Mouse (Mus musculus): ENCODE data around the gene Pde4b. TPM values are rescaled to one million over a fixed set of nuclear protein-coding genes. Genes with fewer than 3 reads are reported as not detected.

Pde4b gene
- polyA plus RNA-seq, 1 experiment from 2014 or later: 6.2 TPM

DNA sequence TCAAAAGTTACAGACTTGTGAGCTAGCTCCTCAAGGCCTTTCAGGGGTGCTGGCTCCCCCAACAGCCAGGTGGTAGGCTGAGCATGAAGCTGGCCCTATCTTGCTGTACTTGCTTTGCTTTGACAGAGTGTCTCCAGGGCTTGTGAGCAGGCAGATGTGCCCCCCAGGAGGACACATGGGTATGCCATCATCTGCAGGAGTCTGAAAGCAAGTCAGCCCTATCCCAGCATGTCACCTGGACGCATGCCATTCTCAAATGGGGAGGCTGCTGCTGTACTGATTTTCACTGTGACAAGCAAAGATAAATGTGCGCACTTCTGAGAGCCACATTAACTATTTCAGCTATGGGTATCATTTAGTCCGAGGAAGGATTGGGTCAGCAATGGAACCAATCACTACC lies 507.2 kb downstream of the Pde4b start:
- Histone ChIP-seq H3K4me3 (no peak overlapping the region), H3K9me3 (replicated peaks) (no peaks in the 10 kb centered on the region), H3K4me1 (peaks cover 5% of the 10 kb centered on the region), H3K27ac (no peak overlapping the region), H3K36me3 (no peaks in the 10 kb centered on the region), H3K27me3 (ENCODE audit: low read depth, poor library complexity, severe bottlenecking) (no peaks in the 10 kb centered on the region)
- no peak for DNase-seq (ENCODE audit: low spot score)
- 88% methylated on average over 3 of the region's 3 CpGs for WGBS

DNA sequence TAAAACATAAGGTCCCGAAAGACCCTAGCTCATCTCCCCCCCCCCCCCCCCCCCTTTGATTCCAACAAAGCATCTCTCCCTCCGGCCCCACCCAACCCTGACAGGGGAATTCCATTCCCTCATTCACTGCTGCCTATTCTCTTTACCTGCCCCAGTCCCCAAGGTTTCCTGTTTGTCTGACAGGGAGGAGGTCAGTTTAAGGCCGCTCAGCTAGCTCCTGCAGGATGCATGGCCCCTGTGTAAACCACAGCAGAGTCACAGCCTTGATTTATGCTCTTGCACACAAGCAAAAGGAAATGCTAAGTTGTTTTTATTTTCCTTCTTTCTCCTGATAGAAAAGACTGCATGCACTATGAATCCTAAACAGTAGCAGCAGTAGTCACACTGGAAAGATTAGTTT lies 516.6 kb downstream of the Pde4b start:
- WGBS: 54% methylated on average over 3 of the region's 3 CpGs
- Histone ChIP-seq H3K9me3 (replicated peaks) (no peaks in the 10 kb centered on the region), H3K4me3 (no peak overlapping the region), H3K4me1 (0 out of 2 replicates have a peak, but pooled peaks cover 3% of the 10 kb centered on the region), H3K27me3 (ENCODE audit: low read depth, poor library complexity, severe bottlenecking) (no peaks in the 10 kb centered on the region), H3K36me3 (peaks cover 5% of the 10 kb centered on the region; the same call in 1 of the 2 replicates), H3K27ac (no peak overlapping the region)
- DNase-seq (ENCODE audit: low spot score): no peak

DNA sequence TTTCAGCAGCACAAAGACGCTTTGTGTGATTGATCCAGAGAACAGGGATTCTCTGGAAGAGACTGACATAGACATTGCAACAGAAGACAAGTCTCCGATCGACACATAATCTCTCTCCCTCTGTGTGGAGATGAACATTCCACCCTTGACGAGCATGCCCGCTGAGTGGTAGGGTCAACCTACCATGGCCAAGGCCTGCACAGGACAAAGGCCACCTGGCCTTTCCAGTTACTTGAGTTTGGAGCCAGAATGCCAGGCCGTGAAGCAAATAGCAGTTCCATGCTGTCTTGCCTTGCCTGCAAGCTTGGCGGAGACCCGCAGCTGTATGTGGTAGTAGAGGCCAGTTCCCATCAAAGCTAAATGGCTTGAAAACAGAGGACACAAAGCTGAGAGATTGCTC lies 517.9 kb downstream of the Pde4b start:
- Histone ChIP-seq H3K4me1 (0 out of 2 replicates have a peak, but pooled peaks cover 3% of the 10 kb centered on the region), H3K4me3 (no peak overlapping the region), H3K27ac (no peak overlapping the region), H3K9me3 (replicated peaks) (no peaks in the 10 kb centered on the region), H3K27me3 (ENCODE audit: low read depth, poor library complexity, severe bottlenecking) (no peaks in the 10 kb centered on the region), H3K36me3 (peaks cover 5% of the 10 kb centered on the region; the same call in 1 of the 2 replicates)
- 95% methylated on average over 8 of the region's 8 CpGs for WGBS
- no peak for DNase-seq (ENCODE audit: low spot score)

DNA sequence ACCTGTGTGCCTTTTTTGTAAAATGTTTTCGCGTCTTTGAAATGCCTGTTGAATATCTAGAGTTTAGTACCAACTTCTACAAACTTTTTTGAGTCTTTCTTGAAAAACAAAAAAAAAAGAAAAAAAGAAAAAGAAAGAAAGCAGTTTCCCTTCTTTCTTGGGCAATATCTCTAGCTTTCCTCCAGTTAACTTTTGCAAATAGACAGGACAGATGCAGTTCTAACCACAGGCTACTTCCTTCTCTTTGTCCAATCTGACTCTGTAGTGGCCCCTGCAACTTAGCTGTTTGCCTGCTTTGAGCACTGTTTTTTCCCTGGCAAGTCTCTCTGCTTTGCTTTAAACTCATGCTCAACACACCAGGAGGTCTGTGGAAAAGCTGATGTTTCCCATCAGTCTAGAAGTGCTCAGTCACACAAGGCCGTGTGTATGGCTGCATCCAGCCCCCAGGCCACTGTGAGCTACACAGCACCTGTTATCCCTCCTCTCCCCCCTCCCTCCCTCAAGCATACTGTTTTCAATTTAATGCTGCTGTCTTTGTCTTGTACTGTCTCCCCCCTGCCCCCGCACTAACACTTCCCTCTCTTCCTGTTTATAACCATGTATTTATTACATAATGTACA lies 518.5 kb downstream of the Pde4b start:
- 87% methylated on average over 4 of the region's 4 CpGs for WGBS
- 0 out of 2 replicates have a peak, but pooled peaks cover 3% of the 10 kb centered on the region for H3K4me1 ChIP-seq
- DNase-seq (ENCODE audit: low spot score): no peak

DNA sequence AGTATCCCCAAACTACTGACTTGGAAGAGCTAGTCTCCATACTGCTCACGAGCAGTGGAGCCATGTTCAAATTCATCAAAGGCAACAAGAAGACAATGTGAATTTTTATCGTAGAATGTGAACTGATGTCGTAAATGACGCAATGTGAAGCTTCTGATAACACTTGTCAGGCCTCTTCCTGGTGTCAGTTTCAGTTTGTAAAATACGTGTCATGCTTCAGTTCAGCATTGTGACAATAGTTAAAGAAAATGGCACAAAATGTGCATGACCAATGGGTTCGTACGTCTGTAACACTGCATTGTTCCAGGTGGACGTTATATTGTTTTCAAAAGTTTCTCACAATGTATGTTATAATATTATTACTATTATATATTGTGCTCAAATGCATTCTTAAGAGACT lies 519.5 kb downstream of the Pde4b start:
- Histone ChIP-seq H3K27ac (no peak overlapping the region), H3K4me1 (0 out of 2 replicates have a peak, but pooled peaks cover 3% of the 10 kb centered on the region), H3K4me3 (no peak overlapping the region), H3K27me3 (ENCODE audit: low read depth, poor library complexity, severe bottlenecking) (no peaks in the 10 kb centered on the region), H3K9me3 (replicated peaks) (no peaks in the 10 kb centered on the region), H3K36me3 (peaks cover 5% of the 10 kb centered on the region; the same call in 1 of the 2 replicates)
- WGBS: 89% methylated on average over 8 of the region's 8 CpGs
- DNase-seq (ENCODE audit: low spot score): no peak

More for the DNA sequence above, 518.5 kb downstream of the Pde4b start:
- Histone ChIP-seq H3K9me3 (replicated peaks) (no peaks in the 10 kb centered on the region), H3K4me3 (no peak overlapping the region), H3K36me3 (peaks cover 5% of the 10 kb centered on the region; the same call in 1 of the 2 replicates), H3K27ac (no peak overlapping the region), H3K27me3 (ENCODE audit: low read depth, poor library complexity, severe bottlenecking) (no peaks in the 10 kb centered on the region)

DNA sequence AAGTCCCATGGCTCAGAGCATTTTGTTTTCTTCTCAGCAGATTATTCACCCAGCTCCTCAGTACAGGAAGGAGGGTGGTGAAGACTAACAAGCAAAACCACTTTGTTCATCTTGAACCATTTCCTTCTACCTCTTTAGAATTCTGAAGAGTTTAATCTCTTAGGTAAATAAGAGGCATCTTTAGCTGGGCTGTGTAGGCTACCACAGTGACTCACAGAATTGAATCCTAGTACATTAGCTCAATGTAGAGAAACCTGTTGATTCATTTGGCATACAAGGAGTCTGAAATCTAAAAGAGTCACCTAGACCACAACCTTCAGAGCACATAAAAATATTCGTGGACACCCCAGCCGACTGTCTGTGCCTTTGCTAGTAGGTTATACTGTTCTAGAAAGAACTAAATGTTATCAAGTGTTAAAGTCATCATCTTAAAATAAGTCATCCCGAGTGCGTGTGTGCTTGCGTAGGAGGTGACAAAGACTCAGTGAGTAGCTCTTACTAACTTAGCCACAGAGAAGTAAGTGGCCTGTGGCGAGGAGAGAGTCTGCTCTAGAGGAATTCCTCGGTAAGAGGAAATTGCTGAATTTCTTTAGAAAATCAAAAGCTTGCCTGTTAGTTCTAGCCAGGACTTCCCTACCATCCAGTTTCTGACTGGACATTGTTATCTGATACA lies 520.5 kb downstream of the Pde4b start:
- DNase-seq (ENCODE audit: low spot score): no peak
- H3K4me1 ChIP-seq: 0 out of 2 replicates have a peak, but pooled peaks cover 3% of the 10 kb centered on the region
- peaks cover 5% of the 10 kb centered on the region; the same call in 1 of the 2 replicates for H3K36me3 ChIP-seq
- H3K4me3 ChIP-seq: no peak overlapping the region
- no peaks in the 10 kb centered on the region for H3K27me3 ChIP-seq (ENCODE audit: low read depth, poor library complexity, severe bottlenecking)
- no peak overlapping the region for H3K27ac ChIP-seq
- no peaks in the 10 kb centered on the region for H3K9me3 ChIP-seq (replicated peaks)
- 93% methylated on average over 7 of the region's 7 CpGs for WGBS

DNA sequence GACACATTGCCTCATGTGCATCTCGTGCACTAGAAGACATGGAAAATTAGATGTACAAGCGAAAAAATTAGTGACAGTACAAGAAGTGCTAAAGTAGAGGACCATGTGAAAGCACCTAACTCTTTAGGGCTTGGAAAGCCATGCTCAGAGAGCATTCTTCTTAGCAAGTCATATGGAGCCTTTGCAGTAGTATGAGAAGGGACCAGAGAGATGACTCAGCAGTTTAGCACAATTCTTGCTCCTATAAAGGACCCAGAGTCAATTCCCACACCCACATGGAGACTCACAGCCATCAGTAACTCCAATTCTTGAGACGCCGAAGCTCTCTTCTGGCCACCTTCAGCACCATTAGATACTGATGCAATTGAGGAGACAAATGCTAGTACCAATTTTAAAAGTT lies 525.3 kb downstream of the Pde4b start:
- no peaks in the 10 kb centered on the region for H3K36me3 ChIP-seq
- H3K27me3 ChIP-seq (ENCODE audit: low read depth, poor library complexity, severe bottlenecking): no peaks in the 10 kb centered on the region
- H3K27ac ChIP-seq: no peak overlapping the region
- no peak overlapping the region for H3K4me3 ChIP-seq
- WGBS: 90% methylated on average over 4 of the region's 4 CpGs
- DNase-seq (ENCODE audit: low spot score): no peak
- H3K9me3 ChIP-seq (replicated peaks): no peaks in the 10 kb centered on the region
- H3K4me1 ChIP-seq: no peaks in the 10 kb centered on the region

DNA sequence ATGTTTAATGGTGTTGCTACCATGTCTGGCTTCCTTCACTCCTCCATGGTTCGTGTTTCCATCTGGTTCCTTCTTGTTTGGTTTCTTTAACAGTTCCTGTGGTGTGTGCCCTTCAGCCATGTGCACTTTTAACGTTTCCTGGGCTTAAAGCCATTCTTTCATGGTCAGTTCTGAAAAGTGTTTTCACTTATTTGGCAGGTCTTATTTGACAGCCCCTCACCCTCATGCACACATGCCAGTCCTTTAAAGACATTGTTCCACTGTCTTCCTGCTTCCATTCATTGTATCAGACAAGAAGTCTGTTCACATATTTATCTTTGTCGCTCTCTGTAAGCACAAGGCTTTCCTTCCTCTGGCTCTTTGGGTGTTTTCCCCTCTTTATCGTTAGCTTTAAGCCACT lies 530.4 kb downstream of the Pde4b start:
- DNase-seq (ENCODE audit: low spot score): no peak
- no peak overlapping the region for H3K27ac ChIP-seq
- no peaks in the 10 kb centered on the region for H3K9me3 ChIP-seq (replicated peaks)
- no peak overlapping the region for H3K4me3 ChIP-seq
- 75% methylated on average over 4 of the region's 4 CpGs for WGBS
- no peaks in the 10 kb centered on the region for H3K36me3 ChIP-seq
- no peaks in the 10 kb centered on the region for H3K4me1 ChIP-seq
- no peaks in the 10 kb centered on the region for H3K27me3 ChIP-seq (ENCODE audit: low read depth, poor library complexity, severe bottlenecking)

DNA sequence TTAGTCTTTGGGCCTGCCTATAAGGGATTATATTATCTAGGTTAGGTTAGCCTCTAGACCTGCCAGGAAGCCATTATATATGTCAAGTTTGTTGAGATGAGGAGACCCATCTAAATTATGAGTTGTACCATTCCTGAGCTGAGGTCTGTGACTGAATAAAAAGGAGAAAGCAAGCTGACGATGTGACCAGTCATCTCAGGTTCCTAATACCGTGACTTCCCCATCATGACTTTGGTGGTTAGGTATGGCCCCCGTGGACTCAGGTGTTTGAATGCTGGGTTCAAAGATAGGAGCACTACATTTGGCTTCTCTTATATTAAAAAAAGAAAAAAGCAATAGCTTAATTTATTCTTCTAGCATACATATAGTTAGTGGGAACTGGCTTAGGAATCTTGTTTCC lies 531.3 kb downstream of the Pde4b start:
- WGBS: 92% methylated on average over 3 of the region's 3 CpGs
- H3K27ac ChIP-seq: no peak overlapping the region
- H3K36me3 ChIP-seq: no peaks in the 10 kb centered on the region
- no peak overlapping the region for H3K4me3 ChIP-seq
- H3K27me3 ChIP-seq (ENCODE audit: low read depth, poor library complexity, severe bottlenecking): no peaks in the 10 kb centered on the region
- peaks cover 3% of the 10 kb centered on the region; the same call in 1 of the 2 replicates for H3K4me1 ChIP-seq
- H3K9me3 ChIP-seq (replicated peaks): no peaks in the 10 kb centered on the region
- DNase-seq (ENCODE audit: low spot score): no peak

DNA sequence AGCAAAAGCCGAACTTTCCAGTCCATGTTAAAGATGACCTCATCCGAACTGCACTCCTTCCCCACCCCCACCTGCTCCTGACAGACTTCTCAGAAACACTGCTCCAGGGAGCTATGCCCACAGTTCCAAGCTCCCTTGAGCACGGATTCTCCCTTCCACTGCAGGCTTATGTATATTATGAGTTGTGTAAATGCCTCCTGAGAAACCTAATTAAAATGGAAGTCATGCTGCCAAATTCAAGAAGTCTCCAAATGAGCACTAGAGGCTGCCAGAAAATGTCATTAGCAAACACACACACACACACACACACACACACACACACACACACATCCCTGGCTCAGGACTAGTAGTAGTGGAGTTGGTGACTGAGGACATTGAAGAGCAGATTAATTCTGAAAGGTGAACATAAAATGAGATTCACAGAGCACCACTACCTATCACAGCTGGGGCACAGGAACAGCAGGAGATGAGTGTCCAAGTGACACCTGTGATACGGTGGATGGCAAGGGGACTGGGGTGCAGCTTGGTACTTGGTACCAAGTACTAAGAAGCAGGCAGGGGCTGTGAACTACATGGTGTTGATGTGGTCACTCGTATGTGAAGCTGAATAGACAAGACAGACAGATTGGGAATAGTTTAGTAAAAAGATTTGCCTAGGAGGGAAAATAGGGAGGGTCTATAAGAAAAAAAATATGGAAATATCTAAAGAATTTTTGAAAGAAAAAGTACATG lies 533.0 kb downstream of the Pde4b start:
- WGBS: 81% methylated on average over 3 of the region's 5 CpGs
- peaks cover 3% of the 10 kb centered on the region; the same call in 1 of the 2 replicates for H3K4me1 ChIP-seq
- DNase-seq (ENCODE audit: low spot score): no peak
- no peaks in the 10 kb centered on the region for H3K27me3 ChIP-seq (ENCODE audit: low read depth, poor library complexity, severe bottlenecking)
- no peak overlapping the region for H3K4me3 ChIP-seq
- no peaks in the 10 kb centered on the region for H3K9me3 ChIP-seq (replicated peaks)
- H3K36me3 ChIP-seq: no peaks in the 10 kb centered on the region
- H3K27ac ChIP-seq: no peak overlapping the region

DNA sequence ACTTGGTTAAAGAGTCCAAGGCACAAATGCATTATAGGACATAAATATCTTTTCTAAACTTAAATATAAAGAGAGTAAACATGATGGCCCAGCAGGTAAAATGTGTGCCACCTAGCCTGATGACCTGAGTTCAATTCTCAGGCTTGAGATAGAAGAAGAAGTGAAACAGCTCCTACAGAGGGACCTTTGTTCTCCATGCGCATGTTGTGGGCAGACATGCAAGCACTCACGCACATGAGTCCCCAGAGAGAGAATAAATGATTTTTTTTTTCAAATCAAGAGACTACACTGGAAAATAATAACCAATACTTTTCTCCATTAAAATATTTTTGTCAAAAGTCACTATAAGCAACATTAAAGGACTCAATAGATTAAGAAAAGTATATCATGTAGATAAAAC lies 533.8 kb downstream of the Pde4b start:
- H3K4me3 ChIP-seq: no peak overlapping the region
- H3K36me3 ChIP-seq: no peaks in the 10 kb centered on the region
- no peak overlapping the region for H3K27ac ChIP-seq
- H3K4me1 ChIP-seq: peaks cover 3% of the 10 kb centered on the region; the same call in 1 of the 2 replicates
- no peak for DNase-seq (ENCODE audit: low spot score)
- no peaks in the 10 kb centered on the region for H3K27me3 ChIP-seq (ENCODE audit: low read depth, poor library complexity, severe bottlenecking)
- H3K9me3 ChIP-seq (replicated peaks): no peaks in the 10 kb centered on the region
- WGBS: 94% methylated on average over 2 of the region's 2 CpGs

DNA sequence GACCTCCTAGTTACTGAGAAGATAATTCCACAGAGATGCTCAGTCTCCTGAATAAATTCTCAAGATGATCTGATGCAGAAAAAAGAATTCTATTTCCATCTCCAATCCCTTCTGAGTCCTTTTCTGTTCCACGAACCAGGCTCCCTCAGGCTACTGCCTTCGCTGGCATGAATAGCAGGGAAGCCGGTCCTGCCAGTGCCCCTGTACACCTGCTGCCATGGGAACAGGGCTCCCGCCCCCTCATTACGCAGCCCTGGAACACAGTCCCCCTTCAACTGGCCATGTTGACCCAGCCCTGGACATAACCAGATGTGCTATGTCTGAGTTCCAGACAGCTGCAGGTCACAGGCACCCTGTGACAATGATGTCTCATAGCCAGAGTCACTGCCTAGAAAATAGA lies 535.6 kb downstream of the Pde4b start:
- no peak overlapping the region for H3K27ac ChIP-seq
- H3K27me3 ChIP-seq (ENCODE audit: low read depth, poor library complexity, severe bottlenecking): no peaks in the 10 kb centered on the region
- H3K9me3 ChIP-seq (replicated peaks): no peaks in the 10 kb centered on the region
- no peaks in the 10 kb centered on the region for H3K36me3 ChIP-seq
- peaks cover 3% of the 10 kb centered on the region; the same call in 1 of the 2 replicates for H3K4me1 ChIP-seq
- H3K4me3 ChIP-seq: no peak overlapping the region
- WGBS: 82% methylated on average over 5 of the region's 5 CpGs
- DNase-seq (ENCODE audit: low spot score): no peak
